8 mouse cellular contexts compared by ENCODE assay signal in the genomic region with DNA sequence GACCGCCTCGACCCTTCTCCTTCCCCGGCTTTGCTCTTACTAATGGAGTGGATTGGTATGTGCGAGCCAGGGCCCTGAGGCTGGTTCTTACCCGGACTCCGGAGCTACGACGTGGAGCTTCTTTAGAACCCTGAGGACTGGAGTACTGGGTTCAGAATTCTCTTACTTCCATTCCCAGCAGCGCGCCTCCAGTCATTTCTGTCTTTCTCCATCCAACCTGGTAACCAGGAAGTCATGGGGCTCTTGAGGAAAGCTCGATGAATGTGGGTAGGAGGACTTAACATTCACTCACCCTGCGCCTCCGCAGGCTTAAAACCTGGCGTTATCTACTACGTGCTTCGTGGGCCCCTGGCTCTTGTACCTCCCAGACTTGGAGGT. TPM values are rescaled to one million over a fixed set of nuclear protein-coding genes. Genes with fewer than 3 reads are reported as not detected.
DNase-seq lines count a peak whose midpoint lies in the region; ATAC-seq lines count a peak whose summit lies in the region.

No protein-coding gene starts in this region.

- H3K4me2 ChIP-seq in kidney, embryonic 14.5 days (replicated peaks; ENCODE audit: low read depth, low read length) = peak overlapping the region; percentile 98
- H3K4me2 ChIP-seq in hindbrain, embryonic 12.5 days (replicated peaks) = peak overlapping the region; percentile 93

- no peaks in the 10 kb centered on the region for H3K36me3 ChIP-seq in kidney, embryonic 14.5 days (ENCODE audit: control insufficient read depth, insufficient read depth, low read length)
- no peaks in the 10 kb centered on the region for H3K36me3 ChIP-seq in hindbrain, embryonic 12.5 days
- H3K36me3 ChIP-seq in midbrain, embryonic 10.5 days = no peaks in the 10 kb centered on the region; the same call in 1 of the 2 replicates

- intact Hi-C loops in gastrocnemius, postnatal 14 days (cut with DNase I; ENCODE audit: low total_unique reads) = no loop called here
- intact Hi-C loops in left cerebral cortex, postnatal 36 days (cut with DNase I) = no loop called here

- 3% methylated on average over 16 of the region's 16 CpGs for WGBS in kidney, embryonic 14.5 days
- WGBS in hindbrain, embryonic 12.5 days = 3% methylated on average over 16 of the region's 16 CpGs
- WGBS in midbrain, embryonic 10.5 days = 2% methylated on average over 16 of the region's 16 CpGs

- no peaks in the 10 kb centered on the region for H3K9me3 ChIP-seq in kidney, embryonic 14.5 days (ENCODE audit: control insufficient read depth, low read length)
- no peaks in the 10 kb centered on the region for H3K9me3 ChIP-seq in hindbrain, embryonic 12.5 days (replicated peaks)
- H3K9me3 ChIP-seq in midbrain, embryonic 10.5 days (replicated peaks) = no peaks in the 10 kb centered on the region

- no peak for DNase-seq in kidney, postnatal 14 days
- DNase-seq in brain, embryonic 18.5 days (ENCODE audit: low read depth, low spot score) = peak; percentile 12
- DNase-seq in midbrain, embryonic 10.5 days (ENCODE audit: low spot score) = no peak
- no peak for DNase-seq in gastrocnemius, postnatal 14 days
- DNase-seq in left cerebral cortex, postnatal 36 days (ENCODE audit: low spot score in 2 of 2) = no peak

- H3K27ac ChIP-seq in kidney, embryonic 14.5 days (ENCODE audit: low read depth, low read length) = no peak overlapping the region
- no peak overlapping the region for H3K27ac ChIP-seq in hindbrain, embryonic 12.5 days
- peak overlapping the region; percentile 76 for H3K27ac ChIP-seq in midbrain, embryonic 10.5 days (replicated peaks)

- no peak for ATAC-seq in kidney, embryonic 14.5 days (ENCODE audit: low FRiP score, low TSS enrichment)
- ATAC-seq in hindbrain, embryonic 12.5 days (ENCODE audit: low FRiP score) = no peak
- no peak for ATAC-seq in inflammation-experienced regulatory T-cells, adult 6 months

- peaks cover 12% of the 10 kb centered on the region; the same call in 1 of the 2 replicates for H3K27me3 ChIP-seq in kidney, embryonic 14.5 days (ENCODE audit: control insufficient read depth, insufficient read depth, low read length)
- H3K27me3 ChIP-seq in hindbrain, embryonic 12.5 days = peaks cover 70% of the 10 kb centered on the region
- peaks cover 88% of the 10 kb centered on the region for H3K27me3 ChIP-seq in midbrain, embryonic 10.5 days (ENCODE audit: low read depth, poor library complexity, severe bottlenecking)

- no peaks in the 10 kb centered on the region for H3K4me1 ChIP-seq in kidney, embryonic 14.5 days (ENCODE audit: control insufficient read depth, insufficient read depth, low read length)
- H3K4me1 ChIP-seq in hindbrain, embryonic 12.5 days = peaks cover 9% of the 10 kb centered on the region
- H3K4me1 ChIP-seq in midbrain, embryonic 10.5 days = peaks cover 40% of the 10 kb centered on the region

- peak overlapping the region; percentile 63 for H3K9ac ChIP-seq in kidney, embryonic 14.5 days (ENCODE audit: low read depth, low read length)
- H3K9ac ChIP-seq in hindbrain, embryonic 12.5 days = peak overlapping the region; percentile 64

- peak overlapping the region; percentile 69 for H3K4me3 ChIP-seq in kidney, embryonic 14.5 days (ENCODE audit: low read length)
- peak overlapping the region; percentile 53 for H3K4me3 ChIP-seq in hindbrain, embryonic 12.5 days
- H3K4me3 ChIP-seq in midbrain, embryonic 10.5 days = peak overlapping the region; percentile 72

RNA-seq across cellular contexts. Expression of gene B3gnt7, which starts 1.2 kb away (rescaled TPM):
- 5.3 and 8.1 TPM in 2 replicates for polyA plus RNA-seq in kidney, embryonic 14.5 days (2014; fragmentation: Nextera tagmentation; extraction: Ambion mirVana)
- polyA plus RNA-seq in hindbrain, embryonic 12.5 days (2016; fragmentation: Nextera tagmentation; extraction: Ambion mirVana) = 4.0 and 4.5 TPM in 2 replicates
- 3.7 and 4.2 TPM in 2 replicates for polyA plus RNA-seq in midbrain, embryonic 10.5 days (2016; fragmentation: Nextera tagmentation; extraction: Ambion mirVana)
- total RNA-seq in gastrocnemius, postnatal 14 days (2021) = under 1 TPM in 1 of 2 experiments, not detected in 1; 0.12 TPM
- polyA plus RNA-seq in inflammation-experienced regulatory T-cells, adult 6 months (2017; shearing (Covaris generic)) = not detected
- 1 to 10 TPM in 1 of 2 experiments, under 1 TPM in 1; 0.84 to 1.3 TPM for total RNA-seq in left cerebral cortex, postnatal 36 days (2021)

RNA-seq across cellular contexts. Expression of gene Ncl, which starts 55.3 kb away (rescaled TPM):
- 491 and 510 TPM in 2 replicates for polyA plus RNA-seq in kidney, embryonic 14.5 days (2014; fragmentation: Nextera tagmentation; extraction: Ambion mirVana)
- 345 and 366 TPM in 2 replicates for polyA plus RNA-seq in hindbrain, embryonic 12.5 days (2016; fragmentation: Nextera tagmentation; extraction: Ambion mirVana)
- polyA plus RNA-seq in midbrain, embryonic 10.5 days (2016; fragmentation: Nextera tagmentation; extraction: Ambion mirVana) = 447 and 502 TPM in 2 replicates
- total RNA-seq in gastrocnemius, postnatal 14 days (2021) = 100 to 1,000 TPM; 107 to 120 TPM
- polyA plus RNA-seq in inflammation-experienced regulatory T-cells, adult 6 months (2017; shearing (Covaris generic)) = 100 to 1,000 TPM; 345 to 360 (median 358) TPM
- 100 to 1,000 TPM; 132 to 142 TPM for total RNA-seq in left cerebral cortex, postnatal 36 days (2021)
